Mouse (Mus musculus): ENCODE results near the gene Gm20489.
A peak's percentile ranks its signal among the peaks of the same experiment; 100 is the strongest.

Gm20489 gene

GRCm38 (mm10) chrX:101260441-101261325 lies 8.1 kb downstream of the Gm20489 start:
- no peak for DNase-seq (ENCODE audit: low spot score in 2 of 2)

DNA sequence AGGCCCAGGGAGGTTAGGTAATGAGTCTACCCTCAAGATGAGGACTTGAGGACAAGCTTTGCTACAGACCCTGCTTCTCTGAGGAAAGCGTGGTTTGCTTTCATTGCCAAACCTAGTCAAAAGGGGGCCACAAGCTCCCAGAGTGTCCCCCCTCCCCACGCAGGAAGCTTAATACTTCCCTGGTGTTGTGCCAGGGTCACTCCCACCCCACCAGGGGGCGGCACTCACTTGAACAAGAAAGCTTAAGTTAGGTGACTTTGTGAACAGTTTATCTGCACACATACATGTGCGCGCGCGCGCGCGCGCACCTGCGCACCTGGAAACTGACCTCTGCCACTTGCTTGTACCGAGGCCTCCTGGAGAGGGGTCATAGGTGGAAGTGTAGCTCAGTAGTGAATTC lies 12.2 kb downstream of the Gm20489 start:
- DNase-seq (ENCODE audit: low spot score in 2 of 2): no peak

- no peak for DNase-seq (ENCODE audit: low spot score in 2 of 2)
Observed at GRCm38 (mm10) chrX:101254740-101255139, 14.1 kb downstream of the Gm20489 start.

GRCm38 (mm10) chrX:101253952-101254729 lies 14.7 kb downstream of the Gm20489 start, which contains the start of gene Foxo4:
Gene Foxo4, plus strand, starts transcription at chrX:101254528.
- DNase-seq (ENCODE audit: low spot score in 2 of 2): peak; percentile 92 to 93

- DNase-seq (ENCODE audit: low spot score in 2 of 2): no peak
Observed at GRCm38 (mm10) chrX:101245011-101245410, 23.8 kb downstream of the Gm20489 start.

DNA sequence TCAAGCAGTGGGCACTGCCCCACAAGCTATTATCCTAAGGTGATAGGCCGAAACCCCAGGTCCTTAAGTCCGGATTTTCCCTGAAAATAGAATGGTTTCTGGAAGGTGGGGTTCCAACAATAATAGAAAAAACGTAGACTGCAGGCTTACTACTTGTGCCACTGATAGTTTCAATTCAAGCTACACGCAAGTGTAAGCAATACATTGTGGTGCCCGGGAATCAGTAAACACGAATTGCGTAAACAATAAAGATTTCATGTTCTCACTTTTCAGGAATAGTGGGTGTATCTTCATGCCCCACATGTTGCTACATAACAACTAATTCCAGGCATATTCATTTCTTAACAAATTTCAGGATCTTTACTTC lies 46.0 kb downstream of the Gm20489 start:
- no peak for DNase-seq (ENCODE audit: low spot score in 2 of 2)

- DNase-seq (ENCODE audit: low spot score in 2 of 2): peak; percentile 92 to 94
Observed at GRCm38 (mm10) chrX:101221834-101222795, 46.7 kb downstream of the Gm20489 start, which contains the start of gene Snx12. Gene Snx12, minus strand, starts transcription at chrX:101222563.

Measured in right cerebral cortex, postnatal 10 days (tissue).